Mouse (Mus musculus): Measurements from ENCODE around the gene Numbl. TPM values are rescaled to one million over a fixed set of nuclear protein-coding genes. Genes with fewer than 3 reads are reported as not detected.
A peak's percentile ranks its signal among the peaks of the same experiment; 100 is the strongest.

The Numbl gene
- 1 to 10 TPM; 3.8 to 4.2 TPM for total RNA-seq (2021)
- long read RNA-seq, experiment 1, partial matches to known transcripts: 1 of 2 reads
- long read RNA-seq, experiment 1, other reads (novel, unspliced or antisense): 0 of 2 reads
- long read RNA-seq, experiment 2, partial matches to known transcripts: 2 of 6 reads
- long read RNA-seq, experiment 2, other reads (novel, unspliced or antisense): 0 of 6 reads

- intact Hi-C loops (cut with DNase I): loop anchor here (5.0 kb wide), 1 partner anchor 96 kb away; no protein-coding TSS in a partner anchor
- DNase-seq: peak; percentile 97
- peak within 1 kb of the TSS; percentile 88 for H3K4me3 ChIP-seq
- H3K27ac ChIP-seq: peak within 1 kb of the TSS; percentile 87
- no peak for TF ChIP-seq CTCF (IDR thresholded peaks at IDR 0.05)
Measured at GRCm38 (mm10) chr7:27258205-27258899, at the start of gene Numbl. Gene Numbl (plus strand): TSS chr7:27258433.

- Histone ChIP-seq H3K27ac (no peak overlapping the region), H3K4me3 (no peak overlapping the region)
- no peak for TF ChIP-seq CTCF (IDR thresholded peaks at IDR 0.05)
- DNase-seq: no peak
- intact Hi-C loops (cut with DNase I): no loop called here
Measured at GRCm38 (mm10) chr7:27212626-27213025, 45.6 kb upstream of the Numbl start.

- Histone ChIP-seq H3K4me3 (no peak overlapping the region), H3K27ac (no peak overlapping the region)
- no peak for DNase-seq
- intact Hi-C loops (cut with DNase I): no loop called here
- TF ChIP-seq CTCF (IDR thresholded peaks at IDR 0.05): no peak
Measured at GRCm38 (mm10) chr7:27218586-27218985, 39.6 kb upstream of the Numbl start.

- H3K27ac ChIP-seq: no peak overlapping the region
- no peak for TF ChIP-seq CTCF (IDR thresholded peaks at IDR 0.05)
- no peak overlapping the region for H3K4me3 ChIP-seq
- intact Hi-C loops (cut with DNase I): no loop called here
- DNase-seq: no peak
Measured at GRCm38 (mm10) chr7:27219937-27220336, 38.3 kb upstream of the Numbl start.

- H3K27ac ChIP-seq: peak overlapping the region; percentile 31; the same call in 1 of the 2 replicates
- no peak for TF ChIP-seq CTCF (IDR thresholded peaks at IDR 0.05)
- no peak overlapping the region for H3K4me3 ChIP-seq
- intact Hi-C loops (cut with DNase I): no loop called here
- DNase-seq: no peak
Measured at GRCm38 (mm10) chr7:27221939-27222338, 36.3 kb upstream of the Numbl start.

GRCm38 (mm10) chr7:27222538-27222937 is 35.7 kb upstream of the Numbl start:
- H3K4me3 ChIP-seq: no peak overlapping the region
- intact Hi-C loops (cut with DNase I): no loop called here
- H3K27ac ChIP-seq: no peak overlapping the region
- no peak for TF ChIP-seq CTCF (IDR thresholded peaks at IDR 0.05)
- no peak for DNase-seq

GRCm38 (mm10) chr7:27224877-27225575 is 33.2 kb upstream of the Numbl start:
- TF ChIP-seq CTCF (IDR thresholded peaks at IDR 0.05): no peak
- H3K4me3 ChIP-seq: peak overlapping the region; percentile 49
- peak overlapping the region; percentile 71 for H3K27ac ChIP-seq
- peak; percentile 66 for DNase-seq
- intact Hi-C loops (cut with DNase I): no loop called here

- no peak for DNase-seq
- Histone ChIP-seq H3K4me3 (peak overlapping the region; percentile 85), H3K27ac (peak overlapping the region; percentile 95)
- TF ChIP-seq CTCF (IDR thresholded peaks at IDR 0.05): no peak
- intact Hi-C loops (cut with DNase I): no loop called here
Measured at GRCm38 (mm10) chr7:27227276-27227675, 31.0 kb upstream of the Numbl start.

- intact Hi-C loops (cut with DNase I): loop anchor here (2.0 kb wide), 1 partner anchor 31 kb away; the partner anchor contains the start of gene Snrpa
- no peak for DNase-seq
- Histone ChIP-seq H3K27ac (peak overlapping the region; percentile 95), H3K4me3 (peak overlapping the region; percentile 85)
- no peak for TF ChIP-seq CTCF (IDR thresholded peaks at IDR 0.05)
Measured at GRCm38 (mm10) chr7:27227676-27228075, 30.6 kb upstream of the Numbl start.

- Histone ChIP-seq H3K27ac (peak within 1 kb of the TSS; percentile 95), H3K4me3 (peak within 1 kb of the TSS; percentile 85)
- DNase-seq: peak; percentile 94
- TF ChIP-seq CTCF (IDR thresholded peaks at IDR 0.05): 0 out of 2 replicates have a peak, but pooled peaks have one; percentile 13
- intact Hi-C loops (cut with DNase I): loop anchor here (2.0 kb wide), 1 partner anchor 32 kb away; the partner anchor contains the start of gene Snrpa
Measured at GRCm38 (mm10) chr7:27228281-27228821, 29.9 kb upstream of the Numbl start, which contains the start of gene Itpkc. Gene Itpkc (minus strand): TSS chr7:27228661.

GRCm38 (mm10) chr7:27228865-27229264 is 29.4 kb upstream of the Numbl start:
- peak overlapping the region; percentile 95 for H3K27ac ChIP-seq
- TF ChIP-seq CTCF (IDR thresholded peaks at IDR 0.05): no peak
- DNase-seq: no peak
- H3K4me3 ChIP-seq: peak overlapping the region; percentile 85
- intact Hi-C loops (cut with DNase I): loop anchor here (2.0 kb wide), 1 partner anchor 32 kb away; the partner anchor contains the start of gene Snrpa

GRCm38 (mm10) chr7:27230781-27231180 is 27.5 kb upstream of the Numbl start:
- intact Hi-C loops (cut with DNase I): loop anchor here (1.0 kb wide), 1 partner anchor 27 kb away; no protein-coding TSS in a partner anchor
- no peak for DNase-seq
- no peak overlapping the region for H3K27ac ChIP-seq
- no peak overlapping the region for H3K4me3 ChIP-seq
- peak; percentile 31; the same call in 1 of the 2 replicates for TF ChIP-seq CTCF (IDR thresholded peaks at IDR 0.05)
